Mouse (Mus musculus) bone marrow macrophage, adult 2 months (primary cell): ENCODE measurements around the gene Vsx2. TPM values are rescaled to one million over a fixed set of nuclear protein-coding genes. Genes with fewer than 3 reads are reported as not detected.

ENCODE experiments used
- H3K27ac ChIP-seq: 2 replicates; pipeline ENCODE4 v1.5.1; 2012; ENCODE audit warnings: low read depth, low read length; ENCODE audit not compliant: insufficient read depth
- H3K4me1 ChIP-seq: 2 replicates; pipeline ENCODE4 v1.6.1; 2012; ENCODE audit warnings: low read length; ENCODE audit not compliant: control insufficient read depth, insufficient read depth
- H3K4me3 ChIP-seq: 2 replicates; pipeline ENCODE4 v1.5.1; 2012; ENCODE audit warnings: mild to moderate bottlenecking, low read length, moderate library complexity; ENCODE audit not compliant: insufficient read depth
- CTCF ChIP-seq: IDR thresholded peaks from 2 replicates; pipeline ENCODE4 v1.5.1; 2012; ENCODE audit warnings: low read depth, mild to moderate bottlenecking, low read length, moderate library complexity
- POLR2A ChIP-seq: IDR thresholded peaks from 2 replicates; pipeline ENCODE4 v1.6.1; 2012; ENCODE audit warnings: mild to moderate bottlenecking, low read depth, low read length, borderline replicate concordance
- polyA plus RNA-seq: library from polyadenylated mRNA; stranded (reverse); fragments of >200 nt; gene quantifications from 2 replicates; pipeline ENCODE4 v1.2.4, GENCODE M21; 2012; ENCODE audit not compliant: missing spikeins, insufficient read depth, insufficient read length

Gene Vsx2
- polyA plus RNA-seq, 1 experiment, result not detected

GRCm38 (mm10) chr12:84605860-84606259, 36.3 kb downstream of the Vsx2 start:
- Histone ChIP-seq H3K4me1 (no peaks in the 10 kb centered on the region), H3K4me3 (no peak overlapping the region), H3K27ac (no peak overlapping the region)
- no peak for TF ChIP-seq CTCF

- Histone ChIP-seq H3K4me3 (no peak overlapping the region), H3K4me1 (peaks cover 22% of the 10 kb centered on the region), H3K27ac (no peak overlapping the region)
- TF ChIP-seq POLR2A, result no peak
- no peak for TF ChIP-seq CTCF
These were observed 42.2 kb downstream of the Vsx2 start for GRCm38 (mm10) chr12:84611718-84612117.

GRCm38 (mm10) chr12:84612518-84612917, 43.0 kb downstream of the Vsx2 start:
- no peak overlapping the region for H3K4me3 ChIP-seq
- H3K4me1 ChIP-seq, result peaks cover 22% of the 10 kb centered on the region
- no peak for TF ChIP-seq CTCF
- TF ChIP-seq POLR2A, result no peak
- no peak overlapping the region for H3K27ac ChIP-seq

- TF ChIP-seq POLR2A (no peak), CTCF (no peak)
- H3K4me1 ChIP-seq, result peaks cover 22% of the 10 kb centered on the region
These were observed 44.4 kb downstream of the Vsx2 start for GRCm38 (mm10) chr12:84614001-84614400.

GRCm38 (mm10) chr12:84614524-84614923, 45.0 kb downstream of the Vsx2 start:
- TF ChIP-seq POLR2A (no peak), CTCF (no peak)
- Histone ChIP-seq H3K27ac (peak overlapping the region; percentile 83), H3K4me1 (peaks cover 22% of the 10 kb centered on the region), H3K4me3 (peak overlapping the region; percentile 18; the same call in 1 of the 2 replicates)

More at GRCm38 (mm10) chr12:84614001-84614400, 44.4 kb downstream of the Vsx2 start:
- Histone ChIP-seq H3K27ac (peak overlapping the region; percentile 83), H3K4me3 (no peak overlapping the region)

GRCm38 (mm10) chr12:84616977-84617630, 47.5 kb downstream of the Vsx2 start, which contains the start of gene Abcd4:
TSS of gene Abcd4 (minus strand) at chr12:84617413.
- peak within 1 kb of the TSS; percentile 63 for H3K27ac ChIP-seq
- peak within 1 kb of the TSS; percentile 100 for H3K4me3 ChIP-seq
- TF ChIP-seq POLR2A, result peak; percentile 92
- no peak; the same call in 1 of the 2 replicates for TF ChIP-seq CTCF
- peaks cover 22% of the 10 kb centered on the region for H3K4me1 ChIP-seq

GRCm38 (mm10) chr12:84617663-84618062, 48.1 kb downstream of the Vsx2 start:
- no peak for TF ChIP-seq CTCF
- no peak for TF ChIP-seq POLR2A
- H3K4me3 ChIP-seq, result peak overlapping the region; percentile 65
- peaks cover 22% of the 10 kb centered on the region for H3K4me1 ChIP-seq
- peak overlapping the region; percentile 63 for H3K27ac ChIP-seq

GRCm38 (mm10) chr12:84620975-84621374, 51.4 kb downstream of the Vsx2 start:
- Histone ChIP-seq H3K27ac (no peak overlapping the region), H3K4me3 (no peak overlapping the region), H3K4me1 (peaks cover under 1% of the 10 kb centered on the region; the same call in 1 of the 2 replicates)
- TF ChIP-seq POLR2A (no peak), CTCF (no peak)

GRCm38 (mm10) chr12:84624601-84625000, 55.0 kb downstream of the Vsx2 start:
- Histone ChIP-seq H3K27ac (no peak overlapping the region), H3K4me1 (no peaks in the 10 kb centered on the region), H3K4me3 (peak overlapping the region; percentile 3; the same call in 1 of the 2 replicates)
- TF ChIP-seq POLR2A (no peak), CTCF (no peak)

GRCm38 (mm10) chr12:84625116-84625515, 55.6 kb downstream of the Vsx2 start:
- Histone ChIP-seq H3K4me3 (no peak overlapping the region), H3K27ac (no peak overlapping the region), H3K4me1 (no peaks in the 10 kb centered on the region)
- no peak for TF ChIP-seq POLR2A
- TF ChIP-seq CTCF, result no peak

- TF ChIP-seq CTCF, result no peak
- TF ChIP-seq POLR2A, result no peak
- H3K4me1 ChIP-seq, result no peaks in the 10 kb centered on the region
- H3K4me3 ChIP-seq, result no peak overlapping the region
- no peak overlapping the region for H3K27ac ChIP-seq
These were observed 62.3 kb downstream of the Vsx2 start for GRCm38 (mm10) chr12:84631867-84632266.
